Mouse (Mus musculus): ENCODE data around the gene Ubtd1.

- TF ChIP-seq POLR2A (IDR thresholded peaks at IDR 0.05; ENCODE audit: insufficient read depth, low read depth, low read length) (no peak), CTCF (IDR thresholded peaks at IDR 0.05; ENCODE audit: insufficient read depth, low read depth, low read length) (no peak)
Observed at GRCm38 (mm10) chr19:42069241-42069525, 87.6 kb downstream of the Ubtd1 start.

All from olfactory bulb, adult 2 months (tissue).